Mouse (Mus musculus): Measurements from ENCODE around the gene Bbc3. TPM values are rescaled to one million over a fixed set of nuclear protein-coding genes. Genes with fewer than 3 reads are reported as not detected.
"Not testable (repeated sequence)": the region's sequence is repeated elsewhere in the genome, so short reads cannot be mapped to it uniquely, and the experiment has no call there.

Gene Bbc3
- polyA plus RNA-seq, 1 experiment from 2014 or later: 8.0 TPM

- DNase-seq (ENCODE audit: low spot score) (no peak), ATAC-seq (replicated peaks; ENCODE audit: low FRiP score) (no peak)
- no peak overlapping the region for H3K4me3 ChIP-seq (ENCODE audit: low read depth, low read length)
- no peaks in the 10 kb centered on the region for H3K27me3 ChIP-seq (ENCODE audit: control insufficient read depth, insufficient read depth, low read length)
- 78% methylated on average over 2 of the region's 2 CpGs for WGBS
- no peak overlapping the region for H3K27ac ChIP-seq (ENCODE audit: low read depth, low read length)
- H3K4me1 ChIP-seq (replicated peaks; ENCODE audit: control insufficient read depth, insufficient read depth, low read length): peaks cover 12% of the 10 kb centered on the region
- H3K36me3 ChIP-seq (ENCODE audit: control insufficient read depth, insufficient read depth, low read length): no peaks in the 10 kb centered on the region
- no peak overlapping the region for H3K4me2 ChIP-seq (ENCODE audit: low read depth, low read length, severe bottlenecking)
- H3K9me3 ChIP-seq (ENCODE audit: control insufficient read depth, low read length): no peaks in the 10 kb centered on the region
- no peak overlapping the region for H3K9ac ChIP-seq (ENCODE audit: low read length)
These were observed 10.6 kb upstream of the Bbc3 start for GRCm38 (mm10) chr7:16297616-16298015.

GRCm38 (mm10) chr7:16298927-16299326 is 9.3 kb upstream of the Bbc3 start:
- 79% methylated on average over 5 of the region's 5 CpGs for whole genome bisulfite sequencing
- H3K9me3 ChIP-seq (ENCODE audit: control insufficient read depth, low read length): no peaks in the 10 kb centered on the region
- ATAC-seq (replicated peaks; ENCODE audit: low FRiP score) (no peak), DNase-seq (ENCODE audit: low spot score) (no peak)
- H3K36me3 ChIP-seq (ENCODE audit: control insufficient read depth, insufficient read depth, low read length): no peaks in the 10 kb centered on the region
- H3K9ac ChIP-seq (ENCODE audit: low read length): peak overlapping the region; percentile 59
- peaks cover 12% of the 10 kb centered on the region for H3K4me1 ChIP-seq (replicated peaks; ENCODE audit: control insufficient read depth, insufficient read depth, low read length)
- H3K4me2 ChIP-seq (ENCODE audit: low read depth, low read length, severe bottlenecking): peak overlapping the region; percentile 94
- H3K27ac ChIP-seq (ENCODE audit: low read depth, low read length): 0 out of 2 replicates have a peak overlapping the region, but pooled peaks have one; percentile 50
- peak overlapping the region; percentile 42 for H3K4me3 ChIP-seq (ENCODE audit: low read depth, low read length)
- H3K27me3 ChIP-seq (ENCODE audit: control insufficient read depth, insufficient read depth, low read length): no peaks in the 10 kb centered on the region

DNA sequence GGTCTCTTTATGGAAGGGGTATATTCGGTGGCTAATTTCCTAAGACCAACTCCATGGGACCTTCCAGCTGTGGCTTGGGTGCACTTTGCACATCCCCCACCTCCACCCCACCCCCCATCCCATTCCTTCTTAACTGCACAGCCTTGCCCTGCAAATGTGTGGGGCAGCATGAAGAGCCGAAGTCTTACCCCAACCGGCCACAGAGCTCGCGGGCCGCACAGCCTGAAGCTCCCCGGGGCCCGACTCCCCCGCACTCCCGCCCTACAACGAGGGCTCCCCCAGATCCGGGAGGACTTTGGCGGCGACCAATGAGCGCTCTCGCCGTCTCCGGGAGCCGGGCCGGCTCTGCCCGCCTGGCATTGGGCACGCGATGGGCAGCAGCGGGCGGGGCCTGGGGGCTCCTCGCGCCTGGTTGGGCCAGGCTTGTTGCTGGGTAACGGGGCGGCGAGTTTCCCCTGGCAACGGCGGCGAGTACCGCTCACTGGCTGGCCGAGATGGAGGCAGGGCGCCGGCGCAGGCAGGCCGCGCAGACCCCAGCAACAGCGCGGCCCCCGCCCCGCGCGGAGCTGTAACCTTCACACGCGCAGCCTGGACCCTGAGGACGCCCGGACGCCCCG is 8.7 kb upstream of the Bbc3 start:
- Histone ChIP-seq H3K36me3 (ENCODE audit: control insufficient read depth, insufficient read depth, low read length) (no peaks in the 10 kb centered on the region), H3K27me3 (ENCODE audit: control insufficient read depth, insufficient read depth, low read length) (no peaks in the 10 kb centered on the region), H3K4me3 (ENCODE audit: low read depth, low read length) (peak overlapping the region; percentile 42), H3K9me3 (ENCODE audit: control insufficient read depth, low read length) (no peaks in the 10 kb centered on the region), H3K4me2 (ENCODE audit: low read depth, low read length, severe bottlenecking) (peak overlapping the region; percentile 94), H3K4me1 (replicated peaks; ENCODE audit: control insufficient read depth, insufficient read depth, low read length) (peaks cover 12% of the 10 kb centered on the region), H3K27ac (ENCODE audit: low read depth, low read length) (peak overlapping the region; percentile 59), H3K9ac (ENCODE audit: low read length) (peak overlapping the region; percentile 59)
- DNase-seq (ENCODE audit: low spot score) (peak; percentile 97), ATAC-seq (replicated peaks; ENCODE audit: low FRiP score) (peak; percentile 91)
- WGBS: under 1% methylated on average over 48 of the region's 52 CpGs

DNA sequence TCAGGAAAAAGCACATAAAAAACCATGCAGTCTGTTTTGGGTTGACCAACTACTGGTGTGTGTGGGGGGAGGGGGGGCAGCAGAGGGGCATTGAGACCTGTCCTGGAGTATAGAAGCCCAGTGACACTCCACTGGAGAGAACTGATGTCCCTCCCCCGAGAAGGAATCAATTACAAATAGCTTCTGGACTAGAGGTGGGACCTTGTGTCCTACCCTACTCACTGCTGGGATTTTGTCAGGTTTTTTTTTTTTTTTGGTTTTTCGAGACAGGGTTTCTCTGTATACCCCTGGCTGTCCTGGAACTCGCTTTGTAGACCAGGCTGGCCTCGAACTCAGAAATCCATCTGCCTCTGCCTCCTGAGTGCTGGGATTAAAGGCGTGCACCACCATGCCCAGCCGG is 1.1 kb upstream of the Bbc3 start:
- peaks cover 25% of the 10 kb centered on the region for H3K4me1 ChIP-seq (replicated peaks; ENCODE audit: control insufficient read depth, insufficient read depth, low read length)
- not testable (repeated sequence) for DNase-seq (ENCODE audit: low spot score); H3K27ac ChIP-seq (ENCODE audit: low read depth, low read length); H3K4me2 ChIP-seq (ENCODE audit: low read depth, low read length, severe bottlenecking); H3K9me3 ChIP-seq (ENCODE audit: control insufficient read depth, low read length); H3K36me3 ChIP-seq (ENCODE audit: control insufficient read depth, insufficient read depth, low read length); H3K4me3 ChIP-seq (ENCODE audit: low read depth, low read length); H3K9ac ChIP-seq (ENCODE audit: low read length); H3K27me3 ChIP-seq (ENCODE audit: control insufficient read depth, insufficient read depth, low read length); ATAC-seq (replicated peaks; ENCODE audit: low FRiP score)
- WGBS: 78% methylated on average over 6 of the region's 6 CpGs

DNA sequence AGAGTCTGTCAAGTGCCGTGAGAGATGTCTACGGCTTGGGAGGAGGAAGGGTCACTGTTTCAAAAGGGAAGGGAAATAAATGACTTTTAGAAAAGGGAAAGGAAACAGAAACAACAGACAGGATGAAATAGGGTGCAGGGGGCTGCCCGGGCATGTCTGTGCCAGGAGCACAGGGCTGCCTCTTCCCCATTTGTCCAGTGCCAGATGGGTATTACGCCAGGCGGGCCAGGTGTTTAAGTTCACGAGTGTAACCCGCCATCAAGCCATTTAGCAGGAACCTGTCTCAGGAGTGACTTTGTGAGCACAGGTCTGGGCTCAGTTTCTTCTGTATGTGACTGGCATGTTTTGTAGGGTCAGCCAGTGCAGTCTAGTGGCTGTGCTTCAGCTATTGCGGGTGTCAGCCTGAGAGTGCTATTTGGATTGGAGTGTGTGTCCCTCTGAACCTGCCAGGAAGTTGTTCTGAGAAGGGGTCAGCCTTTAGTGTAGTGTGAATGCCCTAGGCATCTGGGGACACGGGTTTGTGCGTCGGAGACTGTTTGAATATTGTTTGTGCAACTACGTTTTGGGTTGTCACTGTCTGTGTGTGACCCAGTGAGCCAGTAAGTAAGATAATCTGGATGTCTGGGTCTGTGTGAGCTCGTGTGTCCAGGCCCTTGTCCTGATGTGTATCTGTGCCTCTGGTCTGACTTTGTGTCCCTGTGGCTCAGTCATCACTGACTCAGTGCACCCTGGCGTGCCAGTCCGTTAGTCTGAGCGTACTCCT is 543 bp downstream of the Bbc3 start:
- ATAC-seq (replicated peaks; ENCODE audit: low FRiP score) (no peak), DNase-seq (ENCODE audit: low spot score) (no peak)
- 51% methylated on average over 16 of the region's 16 CpGs for WGBS
- no peaks in the 10 kb centered on the region for H3K36me3 ChIP-seq (ENCODE audit: control insufficient read depth, insufficient read depth, low read length)
- H3K4me3 ChIP-seq (ENCODE audit: low read depth, low read length): peak overlapping the region; percentile 67
- no peaks in the 10 kb centered on the region for H3K27me3 ChIP-seq (ENCODE audit: control insufficient read depth, insufficient read depth, low read length)
- peak overlapping the region; percentile 25; the same call in 1 of the 2 replicates for H3K27ac ChIP-seq (ENCODE audit: low read depth, low read length)
- H3K9me3 ChIP-seq (ENCODE audit: control insufficient read depth, low read length): no peaks in the 10 kb centered on the region
- H3K4me2 ChIP-seq (ENCODE audit: low read depth, low read length, severe bottlenecking): peak overlapping the region; percentile 99
- H3K9ac ChIP-seq (ENCODE audit: low read length): peak overlapping the region; percentile 53
- H3K4me1 ChIP-seq (replicated peaks; ENCODE audit: control insufficient read depth, insufficient read depth, low read length): peaks cover 28% of the 10 kb centered on the region

DNA sequence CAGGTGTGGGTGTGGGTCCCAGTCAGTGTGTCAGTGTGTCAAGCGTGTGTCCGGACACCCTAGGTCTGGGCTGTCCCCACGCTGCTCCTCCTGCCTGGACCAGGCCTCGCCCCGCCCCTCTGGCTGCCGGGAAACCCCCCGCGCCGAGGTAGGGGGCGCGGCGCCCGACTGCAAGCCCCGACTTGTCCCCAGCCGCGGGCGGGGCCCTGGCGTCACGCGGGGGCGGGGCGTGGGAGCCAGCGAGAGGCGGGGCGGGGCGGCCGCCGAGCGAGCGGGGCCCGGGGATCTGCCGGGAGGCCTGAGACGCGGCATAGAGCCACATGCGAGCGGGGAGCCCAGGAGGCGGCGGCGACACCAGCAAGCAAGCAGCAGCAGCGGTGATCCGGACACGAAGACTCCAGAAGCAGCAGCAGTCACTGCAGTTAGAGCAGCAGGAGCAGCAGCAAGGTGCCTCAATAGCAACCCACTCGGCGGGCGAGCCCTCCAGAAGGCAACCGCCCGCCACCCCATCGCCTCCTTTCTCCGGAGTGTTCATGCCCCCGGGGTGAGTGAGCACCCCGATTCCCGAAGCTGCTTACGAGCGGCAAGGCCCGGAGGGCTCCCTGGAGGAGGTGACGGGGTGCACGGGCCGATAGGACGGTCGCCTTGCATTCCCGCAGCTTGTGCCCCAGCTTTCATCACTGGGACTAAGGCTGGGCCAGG is 1.3 kb downstream of the Bbc3 start:
- H3K4me2 ChIP-seq (ENCODE audit: low read depth, low read length, severe bottlenecking): peak overlapping the region; percentile 99
- H3K9ac ChIP-seq (ENCODE audit: low read length): peak overlapping the region; percentile 53
- H3K4me3 ChIP-seq (ENCODE audit: low read depth, low read length): peak overlapping the region; percentile 67
- DNase-seq (ENCODE audit: low spot score) (peak; percentile 88), ATAC-seq (replicated peaks; ENCODE audit: low FRiP score) (peak; percentile 10)
- H3K36me3 ChIP-seq (ENCODE audit: control insufficient read depth, insufficient read depth, low read length): no peaks in the 10 kb centered on the region
- WGBS: under 1% methylated on average over 60 of the region's 61 CpGs
- H3K9me3 ChIP-seq (ENCODE audit: control insufficient read depth, low read length): no peaks in the 10 kb centered on the region
- no peaks in the 10 kb centered on the region for H3K27me3 ChIP-seq (ENCODE audit: control insufficient read depth, insufficient read depth, low read length)
- H3K27ac ChIP-seq (ENCODE audit: low read depth, low read length): peak overlapping the region; percentile 25; the same call in 1 of the 2 replicates
- peaks cover 28% of the 10 kb centered on the region for H3K4me1 ChIP-seq (replicated peaks; ENCODE audit: control insufficient read depth, insufficient read depth, low read length)

- Histone ChIP-seq H3K27ac (ENCODE audit: low read depth, low read length) (no peak overlapping the region), H3K27me3 (ENCODE audit: control insufficient read depth, insufficient read depth, low read length) (no peaks in the 10 kb centered on the region), H3K9me3 (ENCODE audit: control insufficient read depth, low read length) (no peaks in the 10 kb centered on the region), H3K9ac (ENCODE audit: low read length) (peak overlapping the region; percentile 53), H3K36me3 (ENCODE audit: control insufficient read depth, insufficient read depth, low read length) (no peaks in the 10 kb centered on the region), H3K4me2 (ENCODE audit: low read depth, low read length, severe bottlenecking) (peak overlapping the region; percentile 99), H3K4me3 (ENCODE audit: low read depth, low read length) (peak overlapping the region; percentile 67), H3K4me1 (replicated peaks; ENCODE audit: control insufficient read depth, insufficient read depth, low read length) (peaks cover 28% of the 10 kb centered on the region)
- ATAC-seq (replicated peaks; ENCODE audit: low FRiP score): no peak; the same call in 1 of the 2 replicates
- DNase-seq (ENCODE audit: low spot score): peak; percentile 90
- WGBS: under 1% methylated on average over 43 of the region's 56 CpGs
These were observed 1.9 kb downstream of the Bbc3 start for GRCm38 (mm10) chr7:16310020-16310520.
